Mouse (Mus musculus) megakaryocyte, embryonic 14.5 days (primary cell): ENCODE data around the gene Aebp2.

ENCODE experiments used
- FLI1 ChIP-seq: IDR thresholded peaks from 2 replicates; pipeline ENCODE4 v1.6.1; 2012; ENCODE audit warnings: low read length, inconsistent platforms, mixed read lengths
- GATA1 ChIP-seq: IDR thresholded peaks from 3 replicates; pipeline ENCODE4 v1.6.1; 2012; ENCODE audit warnings: mixed read lengths, low read length, inconsistent platforms, borderline replicate concordance

- TF ChIP-seq GATA1, result no peak
- TF ChIP-seq FLI1, result no peak
Measured at GRCm38 (mm10) chr6:140591331-140591730, 31.1 kb upstream of the Aebp2 start.
